Mouse (Mus musculus): ENCODE measurements around the gene Ugt1a10. TPM values are rescaled to one million over a fixed set of nuclear protein-coding genes. Genes with fewer than 3 reads are reported as not detected.

Ugt1a10 gene
- polyA plus RNA-seq, 1 experiment from 2014 or later, result not detected

DNA sequence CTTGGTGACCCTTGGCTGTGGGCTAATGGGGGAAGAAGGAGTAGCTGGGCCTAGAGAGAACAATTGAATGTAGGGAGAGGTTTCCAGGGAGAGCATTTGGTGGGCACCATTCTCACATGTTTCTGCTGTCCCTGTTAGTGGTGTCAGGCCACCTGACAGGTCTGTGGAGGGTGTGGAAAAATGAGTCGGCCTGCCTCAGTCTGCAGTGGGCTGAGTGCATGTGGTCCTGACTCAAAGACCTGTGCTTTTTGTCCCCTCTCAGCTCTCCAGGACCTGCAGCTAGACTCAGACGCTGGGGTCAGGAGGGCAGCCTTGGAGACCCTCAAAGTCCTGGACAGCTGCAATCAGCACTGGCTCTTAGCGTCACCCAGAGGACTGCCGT lies 204.4 kb downstream of the Ugt1a10 start:
- no peak overlapping the region for H3K27ac ChIP-seq (replicated peaks)
- H3K27me3 ChIP-seq (ENCODE audit: low read depth, poor library complexity, severe bottlenecking), result no peaks in the 10 kb centered on the region
- H3K36me3 ChIP-seq, result peaks cover 54% of the 10 kb centered on the region
- H3K4me3 ChIP-seq, result no peak overlapping the region
- no peaks in the 10 kb centered on the region for H3K4me1 ChIP-seq
- peaks cover 99% of the 10 kb centered on the region for H3K9me3 ChIP-seq (replicated peaks)
- 81% methylated on average over 4 of the region's 4 CpGs for WGBS
- DNase-seq (ENCODE audit: low spot score), result no peak

DNA sequence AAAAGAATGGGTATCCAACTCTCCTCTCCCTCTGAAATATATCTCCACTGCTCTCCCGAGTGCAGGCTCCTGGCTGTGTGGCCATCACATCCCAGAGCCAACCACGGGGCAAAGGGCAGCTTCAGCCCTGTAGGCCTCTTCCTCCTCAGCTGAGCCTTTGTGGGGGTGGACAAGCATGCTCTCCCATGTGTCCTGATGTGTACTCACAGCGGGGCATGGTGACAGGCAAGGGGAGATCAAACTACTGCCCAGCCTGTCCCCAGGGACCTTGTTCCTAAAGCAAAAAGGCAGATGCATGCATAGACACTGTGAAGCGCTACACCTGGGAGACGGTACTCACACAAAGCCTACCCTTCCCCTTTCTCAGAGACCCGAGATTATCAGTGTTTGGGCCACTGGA lies 204.9 kb downstream of the Ugt1a10 start:
- Histone ChIP-seq H3K27ac (replicated peaks) (no peak overlapping the region), H3K4me3 (no peak overlapping the region), H3K9me3 (replicated peaks) (peaks cover 99% of the 10 kb centered on the region), H3K36me3 (peaks cover 59% of the 10 kb centered on the region), H3K27me3 (ENCODE audit: low read depth, poor library complexity, severe bottlenecking) (no peaks in the 10 kb centered on the region), H3K4me1 (no peaks in the 10 kb centered on the region)
- WGBS, result 87% methylated on average over 6 of the region's 6 CpGs
- DNase-seq (ENCODE audit: low spot score), result no peak

DNA sequence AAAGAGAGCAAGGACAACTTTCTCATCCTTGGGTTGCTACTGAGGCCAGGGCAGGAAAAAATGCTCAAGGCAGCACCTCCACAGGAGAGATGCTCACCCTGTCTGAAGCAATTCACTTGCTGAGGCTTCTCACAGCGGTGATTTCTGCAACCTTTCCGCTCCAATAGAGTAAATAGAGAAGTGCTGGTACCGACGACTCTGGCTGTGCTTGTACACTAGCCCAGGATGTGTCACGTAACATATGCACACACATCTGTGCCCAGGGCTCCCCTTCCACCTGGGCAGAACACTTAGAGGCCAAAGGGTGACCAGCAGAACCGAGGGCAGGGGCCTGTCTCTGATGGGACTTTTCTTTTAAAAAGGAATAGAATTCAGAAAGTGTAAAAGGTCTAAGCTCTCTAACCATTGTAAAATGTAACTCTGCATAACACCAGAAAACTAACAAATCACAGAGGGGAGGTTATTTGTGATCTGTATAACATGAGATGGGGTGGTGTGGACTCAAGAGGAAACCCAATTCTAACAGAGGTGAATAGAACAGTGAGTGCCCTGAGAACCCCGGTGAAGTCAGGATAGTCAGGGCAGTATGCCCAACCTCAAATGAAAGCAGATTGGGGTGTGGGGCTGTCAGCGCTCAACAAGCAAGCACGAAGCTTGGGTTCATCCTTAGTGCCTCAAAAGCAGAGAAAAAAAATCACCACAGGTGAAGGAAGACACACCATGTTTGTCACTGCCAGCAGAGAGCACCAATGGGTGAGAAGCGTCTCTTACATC lies 205.6 kb downstream of the Ugt1a10 start:
- no peak overlapping the region for H3K27ac ChIP-seq (replicated peaks)
- no peak for DNase-seq (ENCODE audit: low spot score)
- H3K9me3 ChIP-seq (replicated peaks), result peaks cover 99% of the 10 kb centered on the region
- 85% methylated on average over 10 of the region's 10 CpGs for WGBS
- no peaks in the 10 kb centered on the region for H3K4me1 ChIP-seq
- no peak overlapping the region for H3K4me3 ChIP-seq
- H3K36me3 ChIP-seq, result peaks cover 66% of the 10 kb centered on the region
- no peaks in the 10 kb centered on the region for H3K27me3 ChIP-seq (ENCODE audit: low read depth, poor library complexity, severe bottlenecking)

DNA sequence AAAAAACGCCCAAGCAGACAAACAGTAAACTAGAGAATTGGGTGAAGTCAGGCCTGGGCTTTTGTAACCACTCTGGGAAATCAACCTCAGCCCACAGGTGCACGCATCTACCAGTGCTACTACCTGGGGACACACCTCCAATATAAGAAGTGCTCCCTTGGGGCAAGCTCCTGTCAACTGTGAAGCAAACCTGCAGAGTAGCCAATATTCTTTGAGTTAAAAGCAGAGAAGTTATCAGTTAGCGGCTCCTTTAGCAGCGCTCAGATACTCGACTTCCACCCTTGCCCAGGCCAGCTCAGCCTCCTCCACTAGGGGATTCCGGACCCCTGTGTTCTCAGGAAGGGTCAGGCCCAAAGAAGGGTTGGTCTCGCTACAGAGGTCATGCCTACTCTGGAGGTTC lies 206.5 kb downstream of the Ugt1a10 start:
- no peaks in the 10 kb centered on the region for H3K27me3 ChIP-seq (ENCODE audit: low read depth, poor library complexity, severe bottlenecking)
- H3K4me1 ChIP-seq, result no peaks in the 10 kb centered on the region
- peaks cover 75% of the 10 kb centered on the region for H3K36me3 ChIP-seq
- H3K27ac ChIP-seq (replicated peaks), result no peak overlapping the region
- peaks cover 98% of the 10 kb centered on the region for H3K9me3 ChIP-seq (replicated peaks)
- no peak for DNase-seq (ENCODE audit: low spot score)
- H3K4me3 ChIP-seq, result no peak overlapping the region
- 89% methylated on average over 7 of the region's 7 CpGs for WGBS

DNA sequence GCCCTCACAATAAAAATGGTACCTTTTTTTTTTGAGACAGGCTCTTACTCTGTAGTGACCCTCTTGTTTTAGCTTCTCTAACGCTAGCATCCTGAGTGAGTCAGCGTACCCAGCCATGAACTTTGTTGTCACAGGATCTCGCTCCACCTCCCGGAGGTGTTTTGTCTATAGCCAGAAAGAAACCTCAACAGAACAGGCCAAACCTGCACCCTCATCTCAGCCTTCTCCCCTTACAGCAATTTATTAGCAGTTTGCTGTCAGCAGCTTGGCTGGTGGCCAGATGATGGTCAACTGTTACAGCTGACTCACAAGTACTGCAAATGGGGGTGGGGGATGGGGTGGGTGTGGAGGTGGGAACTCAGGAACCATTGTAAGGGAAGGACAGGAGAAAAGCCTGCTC lies 207.1 kb downstream of the Ugt1a10 start:
- H3K27ac ChIP-seq (replicated peaks), result no peak overlapping the region
- no peaks in the 10 kb centered on the region for H3K4me1 ChIP-seq
- H3K4me3 ChIP-seq, result no peak overlapping the region
- peaks cover 97% of the 10 kb centered on the region for H3K9me3 ChIP-seq (replicated peaks)
- WGBS, result 94% methylated on average over 4 of the region's 4 CpGs
- no peak for DNase-seq (ENCODE audit: low spot score)
- peaks cover 81% of the 10 kb centered on the region for H3K36me3 ChIP-seq
- no peaks in the 10 kb centered on the region for H3K27me3 ChIP-seq (ENCODE audit: low read depth, poor library complexity, severe bottlenecking)

DNA sequence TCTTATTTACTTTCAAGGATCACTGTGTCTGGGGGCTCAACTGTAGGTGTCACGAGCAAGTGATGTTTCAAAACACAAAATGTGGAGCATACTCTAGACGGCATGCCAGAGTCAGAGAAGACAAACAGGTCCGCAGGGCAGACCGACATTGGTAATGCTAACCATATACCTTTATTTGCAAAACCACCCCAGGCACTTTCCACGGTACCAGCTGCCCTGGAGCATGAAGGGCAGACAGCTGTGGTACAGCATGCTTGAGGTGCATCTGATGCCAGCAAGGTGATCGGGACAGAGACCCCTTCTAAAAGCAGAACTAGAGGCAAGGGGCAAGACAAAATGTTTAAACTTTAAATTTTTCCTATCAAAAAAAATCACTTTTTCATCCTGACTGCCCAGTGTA lies 207.8 kb downstream of the Ugt1a10 start:
- no peak for DNase-seq (ENCODE audit: low spot score)
- H3K27ac ChIP-seq (replicated peaks), result no peak overlapping the region
- no peaks in the 10 kb centered on the region for H3K4me1 ChIP-seq
- no peaks in the 10 kb centered on the region for H3K27me3 ChIP-seq (ENCODE audit: low read depth, poor library complexity, severe bottlenecking)
- peaks cover 94% of the 10 kb centered on the region for H3K9me3 ChIP-seq (replicated peaks)
- H3K4me3 ChIP-seq, result no peak overlapping the region
- peaks cover 88% of the 10 kb centered on the region for H3K36me3 ChIP-seq
- WGBS, result 79% methylated on average over 6 of the region's 6 CpGs

DNA sequence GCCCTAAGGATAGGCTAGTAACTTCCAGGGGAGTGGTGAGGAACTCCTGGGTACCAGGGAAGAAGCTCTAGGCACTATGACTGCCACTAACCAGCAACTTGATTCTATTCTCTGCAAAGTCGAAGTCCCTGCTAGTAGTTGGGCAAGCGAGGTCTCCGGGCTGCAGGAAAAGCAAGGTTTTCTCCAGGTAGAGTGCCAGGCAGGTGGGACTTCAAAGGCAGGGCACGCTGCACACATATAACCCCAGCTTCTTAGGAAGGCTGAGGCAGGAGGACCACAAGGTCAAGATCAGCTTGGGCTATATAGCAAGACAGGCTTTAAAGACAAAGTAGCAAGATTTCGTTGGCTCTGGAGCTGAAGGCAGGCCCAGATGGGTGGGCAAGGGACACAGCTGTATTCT lies 208.6 kb downstream of the Ugt1a10 start:
- Histone ChIP-seq H3K36me3 (peaks cover 96% of the 10 kb centered on the region), H3K9me3 (replicated peaks) (peaks cover 90% of the 10 kb centered on the region), H3K4me3 (no peak overlapping the region), H3K27me3 (ENCODE audit: low read depth, poor library complexity, severe bottlenecking) (no peaks in the 10 kb centered on the region), H3K4me1 (no peaks in the 10 kb centered on the region), H3K27ac (replicated peaks) (no peak overlapping the region)
- WGBS, result 92% methylated on average over 5 of the region's 5 CpGs
- DNase-seq (ENCODE audit: low spot score), result no peak

DNA sequence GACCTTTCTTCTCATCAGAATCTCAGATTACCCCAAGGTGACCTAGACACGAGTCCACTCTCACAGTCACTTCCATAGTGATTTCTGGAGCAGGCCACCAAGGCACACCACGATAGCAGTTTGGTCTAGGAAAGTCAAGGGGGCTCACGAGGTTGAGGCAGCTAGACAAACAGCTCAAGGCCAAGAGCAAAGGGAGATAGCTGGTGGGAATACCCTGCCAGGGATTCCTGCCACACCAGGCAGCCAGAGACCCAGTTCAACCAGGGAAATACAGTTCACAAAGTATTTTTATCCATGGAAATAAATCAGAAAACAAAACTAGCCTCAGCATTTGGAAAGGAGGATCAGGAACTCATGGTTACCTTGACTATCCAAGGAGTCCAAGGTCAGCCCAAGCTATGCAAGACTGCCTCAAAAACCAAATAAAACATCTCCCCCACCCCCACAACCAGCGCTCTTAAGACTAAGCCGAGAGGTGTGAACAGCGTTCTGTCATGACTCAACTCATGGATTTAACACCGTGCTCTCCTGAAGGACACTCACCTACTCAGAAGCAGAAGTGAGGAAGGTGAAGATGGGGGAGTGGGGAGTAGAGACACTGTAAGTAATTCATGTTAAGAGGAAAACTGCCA lies 209.2 kb downstream of the Ugt1a10 start:
- 87% methylated on average over 7 of the region's 7 CpGs for WGBS
- DNase-seq (ENCODE audit: low spot score), result no peak
- H3K9me3 ChIP-seq (replicated peaks), result peaks cover 87% of the 10 kb centered on the region
- H3K4me1 ChIP-seq, result no peaks in the 10 kb centered on the region
- no peaks in the 10 kb centered on the region for H3K27me3 ChIP-seq (ENCODE audit: low read depth, poor library complexity, severe bottlenecking)
- H3K4me3 ChIP-seq, result no peak overlapping the region
- no peak overlapping the region for H3K27ac ChIP-seq (replicated peaks)
- peaks cover 100% of the 10 kb centered on the region for H3K36me3 ChIP-seq

DNA sequence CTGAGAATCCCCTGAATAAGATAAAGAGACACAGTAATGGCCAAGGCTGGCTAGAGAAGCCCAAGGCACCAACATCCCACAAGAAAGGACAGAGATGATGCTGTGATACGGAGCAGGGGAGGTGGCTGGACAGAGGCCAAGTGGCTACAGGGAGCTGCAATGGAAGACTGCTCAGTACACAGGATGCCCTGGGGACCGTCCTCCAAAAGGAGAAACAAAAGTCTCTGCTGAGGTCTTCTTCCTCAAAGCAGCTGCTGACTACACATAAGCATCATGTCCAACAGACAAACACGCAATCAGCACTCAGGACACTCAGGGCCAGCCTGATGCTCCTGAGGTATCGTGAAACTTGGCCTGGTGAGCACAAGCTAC lies 209.7 kb downstream of the Ugt1a10 start:
- peaks cover 82% of the 10 kb centered on the region for H3K9me3 ChIP-seq (replicated peaks)

DNA sequence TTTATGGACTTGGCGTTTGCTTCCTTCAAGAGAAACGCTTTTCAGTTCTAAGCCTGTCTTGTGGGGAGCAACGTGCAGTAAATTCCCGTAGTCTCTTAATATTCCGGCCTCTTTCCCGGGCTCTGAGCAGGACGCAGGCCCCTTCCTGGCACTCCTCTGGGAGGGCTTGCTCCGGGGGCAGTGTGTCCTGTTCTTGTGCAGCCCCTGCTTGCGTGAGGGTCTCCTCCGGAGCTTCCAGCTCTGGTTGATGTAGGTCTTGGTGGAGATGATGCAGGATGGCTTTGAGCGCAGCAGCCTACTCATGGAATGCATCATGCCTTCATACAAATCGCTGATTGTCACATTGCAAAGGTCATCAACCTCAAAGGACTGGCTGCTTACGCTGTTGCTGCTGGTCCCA lies 210.9 kb downstream of the Ugt1a10 start:
- Histone ChIP-seq H3K4me1 (no peaks in the 10 kb centered on the region), H3K4me3 (no peak overlapping the region), H3K36me3 (peaks cover 96% of the 10 kb centered on the region), H3K27ac (replicated peaks) (no peak overlapping the region), H3K9me3 (replicated peaks) (peaks cover 69% of the 10 kb centered on the region), H3K27me3 (ENCODE audit: low read depth, poor library complexity, severe bottlenecking) (no peaks in the 10 kb centered on the region)
- no peak for DNase-seq (ENCODE audit: low spot score)
- WGBS, result 90% methylated on average over 13 of the region's 13 CpGs

More for the DNA sequence above, 209.7 kb downstream of the Ugt1a10 start:
- peaks cover 100% of the 10 kb centered on the region for H3K36me3 ChIP-seq
- no peak for DNase-seq (ENCODE audit: low spot score)
- H3K27me3 ChIP-seq (ENCODE audit: low read depth, poor library complexity, severe bottlenecking), result no peaks in the 10 kb centered on the region
- no peak overlapping the region for H3K4me3 ChIP-seq
- no peaks in the 10 kb centered on the region for H3K4me1 ChIP-seq
- H3K27ac ChIP-seq (replicated peaks), result no peak overlapping the region
- 79% methylated on average over 4 of the region's 4 CpGs for WGBS

DNA sequence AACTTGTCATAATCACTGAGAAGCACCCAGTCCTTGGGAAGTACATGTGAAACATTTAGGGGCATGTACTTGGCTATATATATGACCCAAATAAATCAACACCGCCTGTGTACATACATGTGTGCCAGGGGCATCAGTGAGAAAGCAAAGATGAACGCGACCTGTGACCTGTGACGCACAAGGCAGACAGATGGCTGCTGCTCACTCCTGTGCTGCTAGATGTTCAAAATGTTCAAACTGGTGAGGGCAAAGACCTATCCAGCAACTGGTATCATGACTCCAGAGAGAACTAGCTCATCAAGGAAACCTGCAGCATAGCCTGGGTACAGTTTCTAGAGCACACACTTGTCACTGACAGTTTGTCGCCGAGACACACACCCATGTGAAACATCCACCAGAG lies 212.3 kb downstream of the Ugt1a10 start:
- Histone ChIP-seq H3K27me3 (ENCODE audit: low read depth, poor library complexity, severe bottlenecking) (no peaks in the 10 kb centered on the region), H3K36me3 (peaks cover 96% of the 10 kb centered on the region), H3K4me3 (no peak overlapping the region), H3K27ac (replicated peaks) (no peak overlapping the region), H3K9me3 (replicated peaks) (peaks cover 61% of the 10 kb centered on the region), H3K4me1 (no peaks in the 10 kb centered on the region)
- 95% methylated on average over 6 of the region's 6 CpGs for WGBS
- no peak for DNase-seq (ENCODE audit: low spot score)

DNA sequence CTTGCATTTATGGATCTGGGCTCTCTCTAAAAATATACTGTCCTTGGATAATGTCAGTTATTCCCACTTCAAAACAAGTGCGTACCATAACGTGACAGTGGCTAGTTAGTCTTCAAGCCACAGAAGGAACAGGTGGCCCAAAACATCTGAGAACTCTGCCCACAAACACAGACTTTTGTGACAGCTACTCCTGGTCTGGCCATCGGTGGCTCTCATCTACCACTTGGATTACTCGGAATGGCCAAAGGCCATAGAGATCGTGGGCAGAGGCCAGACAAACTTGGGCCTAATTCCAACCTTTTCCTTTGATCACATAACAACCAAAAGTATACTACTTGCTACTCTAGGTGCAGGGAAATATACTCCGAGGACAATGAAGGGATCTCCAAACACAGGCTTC lies 212.9 kb downstream of the Ugt1a10 start:
- H3K9me3 ChIP-seq (replicated peaks), result peaks cover 58% of the 10 kb centered on the region
- no peak overlapping the region for H3K4me3 ChIP-seq
- no peaks in the 10 kb centered on the region for H3K4me1 ChIP-seq
- H3K36me3 ChIP-seq, result peaks cover 96% of the 10 kb centered on the region
- DNase-seq (ENCODE audit: low spot score), result no peak
- H3K27me3 ChIP-seq (ENCODE audit: low read depth, poor library complexity, severe bottlenecking), result no peaks in the 10 kb centered on the region
- 88% methylated on average over 6 of the region's 6 CpGs for WGBS
- no peak overlapping the region for H3K27ac ChIP-seq (replicated peaks)
